Mouse (Mus musculus): ENCODE measurements around the gene Hmga2.

- TF ChIP-seq CTCF (IDR thresholded peaks at IDR 0.05; ENCODE audit: insufficient read depth, low read depth, low read length), result no peak
- no peak for TF ChIP-seq POLR2A (IDR thresholded peaks at IDR 0.05; ENCODE audit: insufficient read depth, low read depth, low read length)
Measured at GRCm38 (mm10) chr10:120345325-120345724, 130.9 kb downstream of the Hmga2 start.

All from olfactory bulb, adult 2 months (tissue).